Mouse (Mus musculus) liver, embryonic 11.5 days (tissue): Measurements from ENCODE around the gene Neurl2. TPM values are rescaled to one million over a fixed set of nuclear protein-coding genes. Genes with fewer than 3 reads are reported as not detected.
A peak's percentile ranks its signal among the peaks of the same experiment; 100 is the strongest.
"Not testable (repeated sequence)": the region's sequence is repeated elsewhere in the genome, so short reads cannot be mapped to it uniquely, and the experiment has no call there.

Experiments
- ATAC-seq: fragments of 200-750 bp; cut with Nextera tagmentation; replicated peaks from 2 replicates; pipeline ENCODE4 v1.8.0; 2017; ENCODE audit warnings: moderate number of reproducible peaks, mild to moderate bottlenecking, moderate TSS enrichment, moderate library complexity; ENCODE audit not compliant: low FRiP score
- DNase-seq: peaks from one replicate; pipeline ENCODE4 v3.0.0-alpha.2; 2017; ENCODE audit warnings: low spot score
- H3K27ac ChIP-seq: fragments of 300-500 bp; sonication (generic); 2 replicates; pipeline ENCODE4 v1.5.1; 2014; ENCODE audit warnings: mild to moderate bottlenecking, low read depth, low read length, control low read depth
- H3K27me3 ChIP-seq: fragments of 300-500 bp; sonication (generic); replicated peaks from 2 replicates; pipeline ENCODE4 v1.6.1; 2014; ENCODE audit warnings: low read length, mixed read lengths; ENCODE audit not compliant: control insufficient read depth, insufficient read depth
- H3K36me3 ChIP-seq: fragments of 300-500 bp; sonication (generic); 2 replicates; pipeline ENCODE4 v1.6.1; 2014; ENCODE audit warnings: mild to moderate bottlenecking, low read length, moderate library complexity, mixed read lengths; ENCODE audit not compliant: control insufficient read depth, insufficient read depth
- H3K4me1 ChIP-seq: fragments of 300-500 bp; sonication (generic); replicated peaks from 2 replicates; pipeline ENCODE4 v1.6.1; 2014; ENCODE audit warnings: low read length, mixed read lengths; ENCODE audit not compliant: control insufficient read depth, insufficient read depth
- H3K4me2 ChIP-seq: fragments of 300-500 bp; sonication (generic); 2 replicates; pipeline ENCODE4 v1.6.1; 2014; ENCODE audit warnings: mild to moderate bottlenecking, control low read depth, moderate library complexity
- H3K4me3 ChIP-seq: fragments of 300-500 bp; sonication (generic); 2 replicates; pipeline ENCODE4 v1.5.1; 2014; ENCODE audit warnings: low read depth, low read length, control low read depth
- H3K9ac ChIP-seq: fragments of 300-500 bp; sonication (generic); 2 replicates; pipeline ENCODE4 v1.6.1; 2014; ENCODE audit warnings: low read depth, low read length, control low read depth
- H3K9me3 ChIP-seq: fragments of 300-500 bp; sonication (generic); 2 replicates; pipeline ENCODE4 v1.6.1; 2016; ENCODE audit warnings: low read length, inconsistent platforms, mixed read lengths; ENCODE audit not compliant: control insufficient read depth
- WGBS: fragments of 180-500 bp; shearing (Covaris S2); extraction: QIAGEN DNeasy Blood & Tissue Kit; methylation state at CpG from one replicate; pipeline ENCODE4 v1.1.7; 2014; 5-methylcytosine and 5-hydroxymethylcytosine counted together
- polyA plus RNA-seq: library from polyadenylated mRNA; unstranded; fragments of >200 nt; fragmentation: Nextera tagmentation; extraction: Ambion mirVana; gene quantifications from 2 replicates; pipeline ENCODE4 v1.2.1, GENCODE M21; 2014

Gene Neurl2
- 3.9 and 4.9 TPM in 2 replicates for polyA plus RNA-seq

- no peaks in the 10 kb centered on the region for H3K9me3 ChIP-seq
- peaks cover 3% of the 10 kb centered on the region; the same call in 1 of the 2 replicates for H3K36me3 ChIP-seq
- H3K27me3 ChIP-seq = no peaks in the 10 kb centered on the region
- DNase-seq (peak; percentile 90), ATAC-seq (peak; percentile 56)
- H3K4me1 ChIP-seq = peaks cover 10% of the 10 kb centered on the region
- H3K9ac ChIP-seq = peak within 1 kb of the TSS; percentile 87
- peak within 1 kb of the TSS; percentile 100 for H3K4me2 ChIP-seq
- H3K4me3 ChIP-seq = peak within 1 kb of the TSS; percentile 77
- WGBS = 1% methylated on average over 31 of the region's 31 CpGs
- peak within 1 kb of the TSS; percentile 79 for H3K27ac ChIP-seq
Observed at GRCm38 (mm10) chr2:164833314-164833959, at the start of gene Neurl2. TSS of gene Neurl2 (minus strand) at chr2:164833456.

GRCm38 (mm10) chr2:164882619-164883018 is 49.4 kb upstream of the Neurl2 start:
- peaks cover 23% of the 10 kb centered on the region for H3K36me3 ChIP-seq
- no peak for ATAC-seq

DNA sequence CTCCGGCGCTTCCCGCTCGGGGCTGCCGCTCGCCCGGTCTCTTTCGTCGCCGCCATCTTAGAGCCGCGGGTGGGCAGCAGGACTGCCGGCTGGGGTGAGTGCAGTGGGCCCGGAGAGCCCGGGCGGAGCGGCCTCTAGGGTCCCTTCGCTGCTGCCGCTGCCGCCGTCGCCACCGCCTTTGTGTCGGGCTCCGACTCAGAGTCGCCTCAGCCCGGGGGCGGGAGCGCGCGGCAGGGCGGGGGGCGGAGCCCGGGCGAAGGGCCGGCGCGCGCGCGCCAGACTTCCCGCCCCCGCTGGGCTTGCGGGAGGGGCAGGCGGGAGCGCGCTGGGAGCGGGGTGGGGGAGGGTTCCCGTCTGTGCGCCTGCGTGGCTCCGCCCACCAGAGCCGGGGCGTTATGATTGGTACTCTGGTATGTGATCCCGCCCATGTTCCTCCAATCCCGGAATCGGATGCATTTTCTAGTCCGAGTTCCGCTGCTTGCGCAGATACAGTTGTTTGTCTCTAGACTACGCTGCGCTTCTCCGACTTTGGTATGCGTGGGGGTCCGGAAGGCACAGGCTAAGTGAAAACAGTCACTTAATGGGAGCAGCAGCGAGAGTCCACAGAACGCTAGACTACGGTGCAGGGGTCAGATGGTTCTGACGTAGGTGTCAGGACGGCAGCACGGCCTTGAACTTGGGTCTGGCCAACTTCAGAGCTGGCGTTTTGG is 46.5 kb upstream of the Neurl2 start:
- Histone ChIP-seq H3K27me3 (no peaks in the 10 kb centered on the region), H3K27ac (peak overlapping the region; percentile 100), H3K36me3 (peaks cover 10% of the 10 kb centered on the region; the same call in 1 of the 2 replicates), H3K9me3 (no peaks in the 10 kb centered on the region), H3K9ac (peak overlapping the region; percentile 100), H3K4me1 (peaks cover 17% of the 10 kb centered on the region), H3K4me3 (peak overlapping the region; percentile 97), H3K4me2 (peak overlapping the region; percentile 92)
- ATAC-seq = peak; percentile 86
- WGBS = under 1% methylated on average over 58 of the region's 72 CpGs
- DNase-seq = peak; percentile 97

More at GRCm38 (mm10) chr2:164882619-164883018, 49.4 kb upstream of the Neurl2 start:
- H3K4me2 ChIP-seq = no peak overlapping the region
- no peak overlapping the region for H3K9ac ChIP-seq
- H3K4me3 ChIP-seq = no peak overlapping the region
- DNase-seq = no peak
- peaks cover 12% of the 10 kb centered on the region for H3K4me1 ChIP-seq
- H3K27ac ChIP-seq = no peak overlapping the region
- no peaks in the 10 kb centered on the region for H3K9me3 ChIP-seq
- 79% methylated on average over 9 of the region's 9 CpGs for WGBS
- H3K27me3 ChIP-seq = no peaks in the 10 kb centered on the region

DNA sequence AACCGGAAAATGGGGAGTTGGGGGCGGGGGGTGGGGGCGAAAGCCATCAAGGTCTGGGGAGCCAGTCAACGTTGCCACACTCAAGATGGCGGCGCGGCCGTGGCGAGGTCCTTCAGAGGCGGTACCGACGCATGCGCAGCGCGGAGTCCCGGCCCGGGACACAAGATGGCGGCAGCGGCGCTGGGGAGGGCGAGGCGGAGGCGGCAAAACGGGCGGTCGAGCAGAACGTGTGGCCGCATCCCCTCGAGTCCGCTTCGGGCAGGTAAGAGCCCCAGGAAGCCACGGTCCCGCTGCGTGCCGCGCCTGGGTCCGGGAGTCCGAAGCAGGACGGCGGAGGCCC is 45.9 kb upstream of the Neurl2 start, which contains the start of gene Pcif1:
Gene Pcif1, plus strand, starts transcription at position 77 of the 340 bp plus-strand sequence.
- Histone ChIP-seq H3K9ac (peak within 1 kb of the TSS; percentile 100), H3K36me3 (peaks cover 10% of the 10 kb centered on the region; the same call in 1 of the 2 replicates), H3K4me2 (peak within 1 kb of the TSS; percentile 92), H3K4me1 (peaks cover 22% of the 10 kb centered on the region), H3K27ac (peak within 1 kb of the TSS; percentile 100), H3K9me3 (no peaks in the 10 kb centered on the region), H3K4me3 (peak within 1 kb of the TSS; percentile 97), H3K27me3 (no peaks in the 10 kb centered on the region)
- 0% methylated on average over 40 of the region's 40 CpGs for WGBS
- DNase-seq (peak; percentile 96), ATAC-seq (peak; percentile 78)

DNA sequence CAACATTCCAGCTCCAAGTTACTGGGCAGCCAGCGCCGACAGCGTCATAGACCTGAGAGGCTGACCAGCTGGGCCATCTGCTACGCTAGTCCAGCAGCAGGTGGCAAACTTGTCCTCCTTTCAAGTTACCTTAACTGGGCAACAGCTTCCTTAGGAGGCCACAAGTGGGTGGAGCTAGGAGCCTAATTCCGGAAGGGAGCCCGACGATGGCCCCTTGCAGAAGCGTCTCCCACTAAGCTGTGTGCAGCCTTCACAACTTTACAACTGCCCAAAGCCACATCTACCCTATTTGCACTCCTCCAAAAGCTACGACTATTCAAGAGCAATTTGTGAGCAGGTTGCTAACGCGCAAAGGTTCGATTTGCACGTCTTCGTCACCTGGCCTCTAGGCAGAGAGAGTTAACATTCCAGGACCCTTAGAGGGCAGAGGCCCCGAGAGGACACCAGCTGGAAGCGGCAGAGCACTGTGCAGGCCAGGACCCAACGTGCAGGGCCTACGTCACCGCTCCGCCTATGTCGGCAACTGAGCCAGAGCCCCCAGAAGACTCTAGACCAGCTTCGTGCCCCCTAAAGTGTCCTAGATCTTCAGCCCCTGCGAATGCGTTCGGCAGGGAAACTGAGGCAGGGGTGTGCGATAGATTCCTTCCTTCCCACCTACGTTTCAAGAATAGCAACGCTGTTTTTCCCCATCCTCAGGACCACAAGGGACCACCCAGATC is 45.4 kb upstream of the Neurl2 start:
- 2% methylated on average over 28 of the region's 28 CpGs for WGBS
- peak; percentile 61 for ATAC-seq
- H3K4me1 ChIP-seq = peaks cover 25% of the 10 kb centered on the region

DNA sequence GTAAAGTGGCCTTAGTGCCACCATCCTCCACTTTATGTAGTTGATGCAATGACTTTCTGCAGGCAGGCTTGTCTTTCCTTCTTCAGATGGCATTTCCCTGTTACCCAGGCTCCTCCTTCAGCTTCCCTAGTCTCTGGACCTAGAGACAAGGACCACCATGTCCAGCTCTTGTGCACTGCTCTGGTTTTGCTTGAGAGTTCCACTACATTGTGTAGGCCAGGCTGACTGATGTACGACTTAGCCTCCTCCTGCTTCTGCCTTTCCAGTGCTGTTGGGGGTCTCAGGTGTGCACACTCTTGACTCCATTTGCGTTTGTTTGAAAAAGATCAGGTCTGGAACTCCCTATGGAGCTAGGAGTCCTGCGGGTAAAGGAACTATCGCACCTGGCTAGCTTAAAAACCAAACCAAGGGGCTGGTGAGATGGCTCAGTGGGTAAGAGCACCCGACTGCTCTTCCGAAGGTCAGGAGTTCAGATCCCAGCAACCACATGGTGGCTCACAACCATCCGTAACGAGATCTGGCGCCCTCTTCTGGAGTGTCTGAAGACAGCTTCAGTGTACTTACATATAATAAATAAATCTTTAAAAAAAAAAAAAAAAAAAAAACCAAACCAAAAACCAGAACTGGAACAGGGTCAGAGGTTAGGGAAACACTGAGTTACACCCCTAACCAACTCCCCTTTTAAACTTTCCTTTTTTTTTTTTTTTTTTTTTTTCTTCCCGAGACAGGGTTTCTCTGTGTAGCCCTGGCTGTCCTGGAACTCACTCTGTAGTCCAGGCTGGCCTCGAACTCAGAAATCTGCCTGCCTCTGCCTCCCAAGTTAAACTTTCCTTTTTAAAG is 44.3 kb upstream of the Neurl2 start:
- Histone ChIP-seq H3K4me1 (peaks cover 25% of the 10 kb centered on the region), H3K27ac (peak overlapping the region; percentile 100; the same call in 1 of the 2 replicates), H3K4me2 (peak overlapping the region; percentile 89), H3K4me3 (peak overlapping the region; percentile 97; the same call in 1 of the 2 replicates)
- H3K27me3 ChIP-seq, DNase-seq, H3K36me3 ChIP-seq, H3K9ac ChIP-seq, H3K9me3 ChIP-seq, ATAC-seq: not testable (repeated sequence)
- WGBS = 71% methylated on average over 11 of the region's 11 CpGs

More for the DNA sequence above, 45.4 kb upstream of the Neurl2 start:
- H3K4me3 ChIP-seq = peak overlapping the region; percentile 97
- peak overlapping the region; percentile 100 for H3K27ac ChIP-seq
- peaks cover 5% of the 10 kb centered on the region; the same call in 1 of the 2 replicates for H3K36me3 ChIP-seq
- H3K4me2 ChIP-seq = peak overlapping the region; percentile 89
- no peaks in the 10 kb centered on the region for H3K27me3 ChIP-seq
- DNase-seq = peak; percentile 72
- H3K9me3 ChIP-seq = no peaks in the 10 kb centered on the region
- H3K9ac ChIP-seq = peak overlapping the region; percentile 100

DNA sequence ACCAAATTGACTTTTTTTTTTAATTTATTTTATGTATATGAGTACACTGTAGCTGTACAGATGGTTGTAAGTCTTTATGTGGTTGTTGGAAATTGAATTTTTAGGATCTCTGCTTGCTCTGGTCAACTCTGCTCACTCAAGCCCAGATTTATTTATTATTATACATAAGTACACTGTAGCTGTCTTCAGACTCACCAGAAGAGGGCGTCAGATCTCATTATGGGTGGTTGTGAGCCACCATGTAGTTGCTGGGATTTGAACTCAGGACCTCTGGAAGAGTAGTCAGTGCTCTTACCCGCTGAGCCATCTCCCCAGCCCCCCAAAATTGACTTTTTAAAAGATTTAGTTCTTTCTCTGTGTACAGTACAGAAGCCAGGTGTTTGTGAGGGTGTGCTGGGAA is 42.4 kb upstream of the Neurl2 start:
- not testable (repeated sequence) for DNase-seq, H3K27ac ChIP-seq, H3K36me3 ChIP-seq, H3K4me3 ChIP-seq, H3K4me2 ChIP-seq, H3K9ac ChIP-seq, H3K27me3 ChIP-seq, ATAC-seq, H3K9me3 ChIP-seq
- peaks cover 19% of the 10 kb centered on the region for H3K4me1 ChIP-seq
- 41% methylated on average over 2 of the region's 2 CpGs for WGBS
